Mouse (Mus musculus): ENCODE measurements at regions not wholly inside any gene's neighbourhood (a gene's known extent, or its start where the extent isn't known, plus 50 kb on each side); places are given as distances from the start of the nearest gene placed in this dataset.

GRCm38 (mm10) chr7:37096291-37096690 is 398.4 kb downstream of the Tshz3 start:
- no peak for DNase-seq

- DNase-seq, result no peak
Observed at GRCm38 (mm10) chr7:37098950-37099349, 401.0 kb downstream of the Tshz3 start.

GRCm38 (mm10) chr7:37104671-37105070 is 406.8 kb downstream of the Tshz3 start:
- DNase-seq, result no peak

- DNase-seq, result no peak
Observed at GRCm38 (mm10) chr7:37111071-37111470, 413.2 kb downstream of the Tshz3 start.

GRCm38 (mm10) chr7:37120776-37121175 is 422.9 kb downstream of the Tshz3 start:
- no peak for DNase-seq

- no peak for DNase-seq
Observed at GRCm38 (mm10) chr7:37140191-37140590, 442.3 kb downstream of the Tshz3 start.

GRCm38 (mm10) chr7:37142780-37143179 is 444.9 kb downstream of the Tshz3 start:
- no peak for DNase-seq

GRCm38 (mm10) chr7:37144303-37144702 is 446.4 kb downstream of the Tshz3 start:
- DNase-seq, result no peak

- DNase-seq, result peak; percentile 83
Observed at GRCm38 (mm10) chr7:37149711-37150110, 451.8 kb downstream of the Tshz3 start.

GRCm38 (mm10) chr7:37159801-37160200 is 461.9 kb downstream of the Tshz3 start:
- no peak for DNase-seq

- DNase-seq, result no peak
Observed at GRCm38 (mm10) chr7:37168883-37169282, 471.0 kb downstream of the Tshz3 start.

- DNase-seq, result no peak
Observed at GRCm38 (mm10) chr7:37175746-37176145, 477.8 kb downstream of the Tshz3 start.

GRCm38 (mm10) chr7:37178256-37178655 is 480.3 kb downstream of the Tshz3 start:
- DNase-seq, result no peak

GRCm38 (mm10) chr7:37179907-37180306 is 482.0 kb downstream of the Tshz3 start:
- no peak for DNase-seq

- DNase-seq, result peak; percentile 35
Observed at GRCm38 (mm10) chr7:37180416-37180815, 482.5 kb downstream of the Tshz3 start.

GRCm38 (mm10) chr7:37181109-37181508 is 483.2 kb downstream of the Tshz3 start:
- no peak for DNase-seq

GRCm38 (mm10) chr7:37192536-37192935 is 494.6 kb downstream of the Tshz3 start:
- DNase-seq, result no peak

GRCm38 (mm10) chr7:37204800-37205199 is 506.9 kb downstream of the Tshz3 start:
- no peak for DNase-seq

GRCm38 (mm10) chr7:37208305-37208704 is 510.4 kb downstream of the Tshz3 start:
- DNase-seq, result no peak

GRCm38 (mm10) chr7:37213751-37214181 is 515.8 kb downstream of the Tshz3 start:
- DNase-seq, result no peak

- no peak for DNase-seq
Observed at GRCm38 (mm10) chr7:37215498-37215897, 517.6 kb downstream of the Tshz3 start.

GRCm38 (mm10) chr7:37220476-37220875 is 522.6 kb downstream of the Tshz3 start:
- DNase-seq, result no peak

- no peak for DNase-seq
Observed at GRCm38 (mm10) chr7:37226423-37226822, 528.5 kb downstream of the Tshz3 start.

GRCm38 (mm10) chr7:37230641-37231347 is 532.9 kb downstream of the Tshz3 start:
- no peak for DNase-seq

- no peak for DNase-seq
Observed at GRCm38 (mm10) chr7:37240832-37241231, 532.6 kb downstream of the Zfp536 start.
